Mouse (Mus musculus) thymus, adult 2 months (tissue): ENCODE results near the gene Mrps16. TPM values are rescaled to one million over a fixed set of nuclear protein-coding genes. Genes with fewer than 3 reads are reported as not detected.

Source experiments
- DNase-seq: peaks from one replicate; pipeline ENCODE4 v3.0.0; 2021
- H3K27ac ChIP-seq: fragments of 200-500 bp; 2 replicates; pipeline ENCODE4 v1.5.1; 2012; ENCODE audit warnings: low read length, control low read depth; ENCODE audit not compliant: control insufficient read depth, insufficient read depth
- H3K27me3 ChIP-seq: fragments of 200-500 bp; 2 replicates; pipeline ENCODE4 v1.6.1; 2012; ENCODE audit warnings: mild to moderate bottlenecking, low read length, moderate library complexity, mixed read lengths; ENCODE audit not compliant: control insufficient read depth, insufficient read depth
- H3K36me3 ChIP-seq: fragments of 200-500 bp; 2 replicates; pipeline ENCODE4 v1.6.1; 2012; ENCODE audit warnings: mild to moderate bottlenecking, low read length, moderate library complexity; ENCODE audit not compliant: control insufficient read depth, insufficient read depth
- H3K4me1 ChIP-seq: fragments of 200-500 bp; replicated peaks from 2 replicates; pipeline ENCODE4 v1.6.1; 2012; ENCODE audit warnings: low read length; ENCODE audit not compliant: control insufficient read depth, insufficient read depth
- H3K4me3 ChIP-seq: fragments of 200-500 bp; 2 replicates; pipeline ENCODE4 v1.5.1; 2012; ENCODE audit warnings: mild to moderate bottlenecking, low read length, control low read depth, moderate library complexity; ENCODE audit not compliant: control insufficient read depth, insufficient read depth
- CTCF ChIP-seq: fragments of 200-500 bp; IDR thresholded peaks from 2 replicates; pipeline ENCODE4 v1.5.1; 2012; ENCODE audit warnings: mild to moderate bottlenecking, control low read depth, low read length, moderate library complexity, borderline replicate concordance; ENCODE audit not compliant: control insufficient read depth, poor library complexity, insufficient read depth; ENCODE audit errors: extremely low read depth
- POLR2A ChIP-seq: fragments of 200-500 bp; IDR thresholded peaks from 2 replicates; pipeline ENCODE4 v1.6.1; 2012; ENCODE audit warnings: mild to moderate bottlenecking, low read length, control low read depth, moderate library complexity; ENCODE audit not compliant: control insufficient read depth, poor library complexity, insufficient read depth; ENCODE audit errors: extremely low read depth
- WGBS: fragments of 180-500 bp; shearing (Covaris S2); methylation state at CpG from one replicate; pipeline ENCODE4 v1.1.7; 2018; 5-methylcytosine and 5-hydroxymethylcytosine counted together
- polyA plus RNA-seq: library from polyadenylated mRNA; depleted of rRNA; stranded (reverse); fragments of >200 nt; gene quantifications from 2 replicates; pipeline ENCODE4 v1.2.3, GENCODE M21; 2012; rRNA removed

Mrps16 gene
- 49.9 and 56.3 TPM in 2 replicates for polyA plus RNA-seq

DNA sequence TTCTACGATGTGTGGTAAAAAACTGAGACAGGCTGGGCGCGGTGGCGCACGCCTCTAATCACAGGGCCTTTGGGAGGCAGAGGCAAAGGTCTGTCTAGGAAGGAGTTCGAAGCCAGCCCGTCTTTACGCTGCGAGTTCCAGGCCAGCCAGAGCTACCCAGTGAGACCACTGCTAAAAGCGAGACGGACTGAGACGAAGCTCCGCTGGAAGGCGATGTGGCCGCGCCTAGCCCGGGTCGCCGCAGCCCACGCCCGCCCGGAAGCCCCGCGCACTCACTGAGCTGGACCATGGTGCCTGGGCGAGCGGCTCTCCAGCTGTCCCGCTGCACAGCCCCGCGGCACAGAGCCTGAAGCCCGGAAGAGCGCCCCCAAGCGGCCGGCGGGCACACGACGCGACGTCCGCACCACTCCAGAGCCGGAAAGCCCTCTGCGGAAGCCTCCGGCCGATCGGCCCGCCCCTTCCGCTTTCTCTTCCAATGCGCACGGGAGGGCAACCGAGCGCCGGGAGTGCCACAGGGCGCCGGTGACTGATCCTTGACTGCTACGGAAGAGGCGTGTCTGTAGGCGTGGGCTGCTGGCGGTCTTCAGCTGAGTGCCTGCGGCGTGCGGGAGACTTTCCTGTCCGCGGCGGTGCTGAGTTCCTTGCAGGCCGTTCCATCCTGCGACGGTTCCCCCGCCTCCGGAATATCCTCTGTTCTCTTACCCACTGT is at the start of gene Mrps16:
Gene Mrps16 (minus strand): TSS at position 430 of the 709 bp plus-strand sequence.
- Histone ChIP-seq H3K27ac (peak within 1 kb of the TSS; percentile 1; the same call in 1 of the 2 replicates), H3K27me3 (no peaks in the 10 kb centered on the region), H3K4me3 (peak within 1 kb of the TSS; percentile 85), H3K36me3 (peaks cover 3% of the 10 kb centered on the region; the same call in 1 of the 2 replicates), H3K4me1 (peaks cover 6% of the 10 kb centered on the region; the same call in 1 of the 2 replicates)
- under 1% methylated on average over 68 of the region's 68 CpGs for WGBS
- TF ChIP-seq CTCF, result peak; percentile 99
- peak; percentile 76 for TF ChIP-seq POLR2A
- DNase-seq, result peak; percentile 91

DNA sequence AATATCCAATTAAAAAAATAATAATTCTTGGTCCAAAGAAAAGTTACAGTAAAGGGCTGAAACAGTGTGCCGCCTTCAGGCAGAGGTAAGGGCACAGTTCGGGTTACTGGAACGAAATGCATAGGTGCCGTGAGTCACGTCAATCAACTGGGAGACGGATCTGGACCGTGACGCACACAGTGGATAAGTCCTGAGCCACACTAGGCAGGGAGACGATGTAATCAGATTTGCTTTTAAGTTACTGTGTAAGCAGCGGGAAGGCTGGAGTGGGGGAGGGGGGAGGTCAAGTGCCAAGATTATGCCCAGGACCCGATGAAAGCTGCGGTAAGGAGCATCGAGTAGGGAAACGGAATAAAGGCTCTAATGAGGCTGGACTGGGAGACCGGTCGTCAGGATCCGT is 48.8 kb upstream of the Mrps16 start:
- H3K4me1 ChIP-seq, result no peaks in the 10 kb centered on the region
- H3K27me3 ChIP-seq, result no peaks in the 10 kb centered on the region
- WGBS, result 93% methylated on average over 17 of the region's 17 CpGs
- DNase-seq, result no peak
- no peak overlapping the region for H3K27ac ChIP-seq
- H3K36me3 ChIP-seq, result no peaks in the 10 kb centered on the region
- no peak overlapping the region for H3K4me3 ChIP-seq
- TF ChIP-seq POLR2A, result no peak

DNA sequence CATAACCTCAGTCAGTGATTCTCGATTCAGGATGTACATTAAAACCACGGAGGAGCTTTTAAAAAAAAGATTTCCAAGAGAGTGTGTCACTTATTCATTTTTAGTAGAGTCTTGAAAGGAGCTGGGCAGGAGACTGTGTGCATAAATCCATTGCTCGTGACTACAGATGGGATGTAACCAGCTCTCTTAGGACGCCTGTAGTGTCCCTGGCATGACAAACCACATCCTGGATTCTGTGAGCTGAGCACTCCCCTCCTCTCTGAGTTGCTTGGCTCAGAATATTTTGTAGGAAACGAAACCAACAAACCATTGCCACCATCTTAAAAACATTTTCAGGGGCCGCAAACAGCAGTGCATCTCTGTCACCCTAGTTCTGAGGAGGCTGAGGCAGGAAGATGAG is 43.5 kb upstream of the Mrps16 start:
- 35% methylated on average over 6 of the region's 6 CpGs for WGBS
- TF ChIP-seq CTCF (no peak), POLR2A (no peak)
- no peak for DNase-seq
- Histone ChIP-seq H3K27ac (no peak overlapping the region), H3K4me1 (no peaks in the 10 kb centered on the region), H3K36me3 (no peaks in the 10 kb centered on the region), H3K27me3 (no peaks in the 10 kb centered on the region), H3K4me3 (no peak overlapping the region)

DNA sequence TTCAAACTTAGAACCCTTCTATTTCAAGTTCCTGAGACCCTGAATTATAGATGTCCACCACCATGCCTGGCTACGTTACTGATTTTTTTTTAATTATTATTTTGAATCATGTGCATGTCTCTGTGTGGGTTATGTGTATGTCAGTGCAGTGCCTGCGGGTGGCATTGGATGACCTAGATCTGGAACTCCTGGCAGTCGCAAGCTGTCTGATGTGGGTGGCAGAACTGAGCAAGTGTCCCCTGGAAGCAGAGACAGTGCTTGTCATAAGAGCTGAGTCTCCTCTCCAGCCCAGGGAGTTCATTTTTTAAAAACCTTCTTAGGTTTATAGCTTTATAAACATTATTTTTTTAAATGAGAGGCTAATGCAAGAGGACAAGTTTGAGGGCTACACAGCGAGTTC is 39.0 kb upstream of the Mrps16 start:
- Histone ChIP-seq H3K36me3 (no peaks in the 10 kb centered on the region), H3K4me3 (no peak overlapping the region), H3K27ac (no peak overlapping the region), H3K27me3 (no peaks in the 10 kb centered on the region), H3K4me1 (no peaks in the 10 kb centered on the region)
- no peak for DNase-seq
- WGBS, result 89% methylated on average over 4 of the region's 4 CpGs
- TF ChIP-seq CTCF, result no peak
- no peak for TF ChIP-seq POLR2A

DNA sequence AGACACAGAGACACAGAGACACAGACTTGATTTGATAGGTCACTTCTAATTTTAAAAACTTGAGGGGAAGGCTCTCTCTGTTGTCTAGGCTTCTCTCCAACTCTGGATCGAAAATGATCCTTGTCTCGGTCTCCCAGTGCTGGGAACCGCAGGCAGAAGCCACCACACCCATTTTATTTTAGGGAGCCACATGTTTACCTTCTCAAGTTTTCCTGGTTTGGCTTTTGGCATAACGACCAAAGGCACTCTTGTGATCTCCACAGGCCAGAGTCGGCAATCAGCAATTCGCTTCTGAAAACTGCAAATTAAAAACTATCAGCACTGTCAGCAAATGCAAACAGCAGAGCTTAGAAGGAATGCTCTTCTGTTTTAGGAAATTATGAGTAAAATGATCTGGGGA is 38.3 kb upstream of the Mrps16 start:
- Histone ChIP-seq H3K4me1 (no peaks in the 10 kb centered on the region), H3K4me3 (no peak overlapping the region), H3K27me3 (no peaks in the 10 kb centered on the region), H3K27ac (no peak overlapping the region), H3K36me3 (no peaks in the 10 kb centered on the region)
- TF ChIP-seq POLR2A (no peak), CTCF (no peak)
- 89% methylated on average over 6 of the region's 6 CpGs for whole genome bisulfite sequencing
- no peak for DNase-seq

DNA sequence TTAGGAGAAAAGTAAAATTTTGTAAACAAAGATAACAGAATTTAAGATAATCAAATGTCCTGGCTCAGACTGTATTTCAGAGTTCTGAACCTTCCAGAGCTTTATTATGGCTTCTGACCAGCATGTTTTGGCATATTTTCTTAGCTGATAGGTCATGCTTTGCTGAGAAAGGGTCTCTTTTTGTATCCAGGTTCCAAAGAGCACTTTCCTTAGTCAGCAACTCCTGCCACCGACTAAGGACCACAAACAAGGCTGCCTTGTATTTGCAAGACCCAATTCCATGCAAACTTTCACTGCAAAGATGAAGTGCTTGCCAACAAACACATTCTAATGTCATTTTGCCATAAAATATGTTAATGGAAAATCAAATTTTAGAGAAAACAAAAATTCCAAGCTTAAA is 36.4 kb upstream of the Mrps16 start:
- no peak for DNase-seq
- 68% methylated on average over 1 of the region's 1 CpGs for WGBS
- TF ChIP-seq CTCF, result no peak
- no peak for TF ChIP-seq POLR2A
- Histone ChIP-seq H3K27me3 (no peaks in the 10 kb centered on the region), H3K27ac (no peak overlapping the region), H3K36me3 (no peaks in the 10 kb centered on the region), H3K4me1 (no peaks in the 10 kb centered on the region), H3K4me3 (no peak overlapping the region)

DNA sequence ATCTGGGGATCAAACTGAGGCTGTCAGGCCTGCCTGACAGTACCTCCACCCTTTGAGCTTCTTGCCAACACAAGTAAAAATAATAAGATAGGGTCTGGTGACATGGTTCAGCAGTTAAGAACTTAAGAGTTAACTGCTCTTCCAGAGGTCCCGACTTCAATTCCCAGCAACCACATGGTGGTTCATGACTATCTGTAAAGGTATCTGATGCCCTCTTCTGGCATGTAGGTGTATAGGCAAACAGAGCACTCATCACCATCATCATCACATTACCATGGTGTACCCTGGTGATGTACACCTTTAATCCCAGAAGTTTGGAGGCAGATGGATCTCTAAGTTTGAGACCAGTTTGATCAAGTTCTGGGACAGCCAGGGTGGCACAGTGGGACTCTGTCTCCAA is 35.2 kb upstream of the Mrps16 start:
- no peak overlapping the region for H3K4me3 ChIP-seq
- no peaks in the 10 kb centered on the region for H3K27me3 ChIP-seq
- 32% methylated on average over 1 of the region's 1 CpGs for WGBS
- H3K36me3 ChIP-seq, result no peaks in the 10 kb centered on the region
- no peak for DNase-seq
- H3K27ac ChIP-seq, result no peak overlapping the region
- no peaks in the 10 kb centered on the region for H3K4me1 ChIP-seq
- TF ChIP-seq CTCF (no peak), POLR2A (no peak)
